Mouse (Mus musculus) E14TG2a.4 (cell line): Measurements from ENCODE around the gene Ccdc88c.

Source experiments
- CTCF ChIP-seq: conservative IDR thresholded peaks from 2 replicates; pipeline ENCODE4 v1.5.1; 2014; ENCODE audit warnings: low read length
- POU5F1 ChIP-seq: IDR thresholded peaks from 2 replicates; pipeline ENCODE4 v1.6.1; 2014; ENCODE audit warnings: low read length, borderline replicate concordance

DNA sequence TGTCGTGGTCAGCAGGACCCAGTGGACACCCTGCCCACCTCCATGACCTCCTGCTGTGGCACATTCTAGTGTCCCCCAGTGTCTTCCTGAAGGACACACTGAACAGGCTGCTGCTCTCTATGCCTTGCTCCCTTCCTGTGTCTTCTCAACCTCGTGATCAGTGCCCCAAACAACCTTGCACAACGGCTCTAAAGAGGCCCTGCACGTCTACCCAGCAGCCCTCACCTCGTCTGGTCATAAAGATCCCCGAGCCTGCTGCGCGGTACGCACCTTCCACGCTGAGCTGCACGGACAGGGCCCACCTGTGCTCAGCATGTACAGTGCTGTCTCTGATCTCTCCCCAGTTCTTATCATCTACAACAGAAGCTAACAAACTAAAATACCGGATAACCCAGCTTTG, 82.9 kb downstream of the Ccdc88c start:
- TF ChIP-seq CTCF (no peak), POU5F1 (no peak)
